In the genomic region with DNA sequence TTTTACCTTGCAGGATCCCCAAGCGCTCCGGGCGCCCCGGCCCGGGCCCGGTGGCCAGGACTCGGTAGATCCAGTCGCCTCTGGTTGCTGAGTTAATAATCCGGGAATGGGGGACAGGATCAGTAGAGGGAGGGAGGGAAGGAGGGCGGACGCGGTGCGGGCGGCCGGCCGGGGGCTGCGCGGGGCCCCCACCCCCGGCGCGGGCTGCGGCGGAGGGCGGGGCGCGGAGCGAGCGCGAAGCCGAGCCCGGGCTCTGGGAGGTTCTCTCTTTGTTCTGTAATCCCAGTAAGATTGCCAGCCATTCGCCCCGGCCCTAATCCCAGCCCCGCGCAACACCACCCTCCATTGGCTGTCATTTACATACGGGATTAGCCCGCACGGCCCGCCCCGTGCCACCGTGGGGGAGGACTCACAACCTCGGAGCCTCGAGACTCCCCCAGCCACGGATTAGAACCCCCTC, we compare ENCODE assay signal across 8 mouse cellular contexts. TPM values are rescaled to one million over a fixed set of nuclear protein-coding genes. Genes with fewer than 3 reads are reported as not detected.
DNase-seq lines count a peak whose midpoint lies in the region; ATAC-seq and TF ChIP-seq lines count a peak whose summit lies in the region.

A gene (minus strand): TSS at position 214 of the 460 bp plus-strand sequence.

- peak within 1 kb of the TSS; percentile 76 for H3K4me3 ChIP-seq in hindbrain, embryonic 13.5 days
- peak within 1 kb of the TSS; percentile 65 for H3K4me3 ChIP-seq in lung, postnatal 0 days (ENCODE audit: low read depth, low read length)

- H3K4me2 ChIP-seq in hindbrain, embryonic 13.5 days: peak within 1 kb of the TSS; percentile 96
- H3K4me2 ChIP-seq in lung, postnatal 0 days (replicated peaks; ENCODE audit: low read depth, low read length): peak within 1 kb of the TSS; percentile 82

- CTCF ChIA-PET in Patski (lab: Charles Lee): interaction anchor here (0.9 kb wide), 1 partner anchor 10 kb away, joined by 3 read pairs; no protein-coding TSS in a partner anchor

- in situ Hi-C loops in Patski (cut with MboI; ENCODE audit: low pct_unique_long_range_greater_than_20kb): no loop called here

- POLR2A ChIA-PET in Patski (lab: Charles Lee): interaction anchor here (1.0 to 1.5 kb wide), 6 partner anchors 17 to 71 kb away, joined by 3 to 9 read pairs (median 6); no protein-coding TSS in a partner anchor

- H3K36me3 ChIP-seq in hindbrain, embryonic 13.5 days: peaks cover 9% of the 10 kb centered on the region
- no peaks in the 10 kb centered on the region; the same call in 1 of the 2 replicates for H3K36me3 ChIP-seq in lung, postnatal 0 days (ENCODE audit: insufficient read depth, low read length)

- DNase-seq in Patski (ENCODE audit: low read depth, low spot score): no peak
- peak; percentile 89 to 90 for DNase-seq in cerebellum, postnatal 10 days
- DNase-seq in frontal cortex, postnatal 36 days (ENCODE audit: low spot score in 2 of 2): peak; percentile 64 to 84
- peak; percentile 76 to 86 for DNase-seq in layer of hippocampus, postnatal 14 days (ENCODE audit: low spot score in 2 of 2)
- DNase-seq in lung, postnatal 0 days (ENCODE audit: low spot score): peak; percentile 91
- peak; percentile 79 for DNase-seq in retina, adult 2 months (ENCODE audit: low read depth, low spot score)
- DNase-seq in urinary bladder, postnatal 14 days (ENCODE audit: low spot score): peak; percentile 80

- H3K27ac ChIP-seq in hindbrain, embryonic 13.5 days: peak within 1 kb of the TSS; percentile 94
- peak within 1 kb of the TSS; percentile 79 for H3K27ac ChIP-seq in lung, postnatal 0 days (ENCODE audit: low read length)

- peak within 1 kb of the TSS; percentile 89 for H3K9ac ChIP-seq in hindbrain, embryonic 13.5 days
- peak within 1 kb of the TSS; percentile 69 for H3K9ac ChIP-seq in lung, postnatal 0 days (replicated peaks; ENCODE audit: low read depth)

- TF ChIP-seq EP300 in lung, postnatal 0 days (IDR thresholded peaks at IDR 0.05): no peak

- H3K27me3 ChIP-seq in Patski: no peaks in the 10 kb centered on the region
- H3K27me3 ChIP-seq in hindbrain, embryonic 13.5 days: no peaks in the 10 kb centered on the region
- H3K27me3 ChIP-seq in lung, postnatal 0 days (replicated peaks; ENCODE audit: insufficient read depth, low read length): no peaks in the 10 kb centered on the region

- no peak for TF ChIP-seq CTCF in Patski (IDR thresholded peaks at IDR 0.05)
- no peak for TF ChIP-seq CTCF in lung, postnatal 0 days (IDR thresholded peaks at IDR 0.05)

- H3K4me1 ChIP-seq in hindbrain, embryonic 13.5 days (replicated peaks): peaks cover 26% of the 10 kb centered on the region
- peaks cover 5% of the 10 kb centered on the region for H3K4me1 ChIP-seq in lung, postnatal 0 days (ENCODE audit: insufficient read depth, low read depth, low read length)

- WGBS in hindbrain, embryonic 13.5 days: under 1% methylated on average over 44 of the region's 44 CpGs
- under 1% methylated on average over 30 of the region's 44 CpGs for WGBS in lung, postnatal 0 days

- peak; percentile 78 for ATAC-seq in Patski
- ATAC-seq in hindbrain, embryonic 13.5 days (ENCODE audit: low FRiP score): peak; percentile 86
- peak; percentile 91 for ATAC-seq in lung, postnatal 0 days

- H3K9me3 ChIP-seq in hindbrain, embryonic 13.5 days: no peaks in the 10 kb centered on the region
- no peaks in the 10 kb centered on the region for H3K9me3 ChIP-seq in lung, postnatal 0 days (ENCODE audit: low read length)

RNA-seq across cellular contexts. Expression of the gene that starts here (rescaled TPM):
- polyA plus RNA-seq in Patski (2021): 169 TPM
- polyA plus RNA-seq in hindbrain, embryonic 13.5 days (2015; fragmentation: Nextera tagmentation; extraction: Ambion mirVana): 74.5 and 76.0 TPM in 2 replicates
- total RNA-seq in layer of hippocampus, postnatal 14 days (2021): 10 to 100 TPM; 28.0 to 35.0 TPM
- polyA plus RNA-seq in lung, postnatal 0 days (2015; fragmentation: Nextera tagmentation; extraction: Ambion mirVana): 31.9 and 36.1 TPM in 2 replicates
